Mouse (Mus musculus): ENCODE measurements around the gene Mapkbp1.

GRCm38 (mm10) chr2:120030380-120030779, 57.9 kb downstream of the Mapkbp1 start:
- TF ChIP-seq CTCF (IDR thresholded peaks at IDR 0.05; ENCODE audit: low read depth, low read length) (no peak), POLR2A (IDR thresholded peaks at IDR 0.05; ENCODE audit: borderline replicate concordance, low read depth, low read length) (no peak)

Data from bone marrow macrophage, adult 2 months (primary cell).